ENCODE assay signal across 15 mouse cellular contexts in genomic region chr8:115496016-115496415, GRCm38 (mm10).
DNase-seq lines count a peak whose midpoint lies in the region; ATAC-seq lines count a peak whose summit lies in the region.
"Had no signal": no experiment of that assay in that cellular context is flagged by ENCODE, and none has a peak within 500 bp of the region (broad histone marks: within the 10 kb centered on the region; RNA-seq: fewer than 3 reads in every experiment).

No protein-coding gene starts in this region.

- peak; percentile 51 to 55 for ATAC-seq in hematopoietic stem cell, adult 5-6 weeks (replicated peaks in 1 of 2; ENCODE audit: insufficient read depth in 1 of 2, low FRiP score in 2 of 2, low TSS enrichment in 1 of 2, low read depth in 1 of 2, poor library complexity in 2 of 2, severe bottlenecking in 2 of 2)
- ATAC-seq: forebrain, embryonic 13.5 days; forebrain, postnatal 0 days had no signal

- DNase-seq in thymus, postnatal 0 days (ENCODE audit: low spot score), result peak; percentile 43
- DNase-seq in thymus, postnatal 4 days, result no peak
- peak; percentile 33 for DNase-seq in CD4-positive, CD25-positive, alpha-beta regulatory T cell, adult 2 months (ENCODE audit: low read depth, low spot score)
- DNase-seq in naive thymus-derived CD4-positive, alpha-beta T cell, adult 2 months (ENCODE audit: low read depth), result peak; percentile 15
- DNase-seq in urinary bladder, postnatal 10 days (ENCODE audit: low spot score), result no peak
- DNase-seq in layer of hippocampus, adult 9-10 months (ENCODE audit: low spot score), result no peak
- DNase-seq: adrenal gland, postnatal 14 days; cerebellum, adult 18-20 months; cerebellum, postnatal 10 days; forebrain, postnatal 0 days; gastrocnemius, postnatal 14 days; heart, postnatal 10 days; heart, postnatal 4 days had no signal

Comparison
In these comparisons a context has a peak if more than half of its experiments do, and no peak if none do; other contexts are left out.
1. DNase-seq: peak in thymus, postnatal 0 days (single experiment), CD4-positive, CD25-positive, alpha-beta regulatory T cell, adult 2 months (single experiment) and naive thymus-derived CD4-positive, alpha-beta T cell, adult 2 months (single experiment); none in thymus, postnatal 4 days (single experiment), urinary bladder, postnatal 10 days (single experiment) and layer of hippocampus, adult 9-10 months (single experiment).